Mouse (Mus musculus) MEL (cell line): Measurements from ENCODE around the gene Ptgdr2.

Experiments used
- CHD2 ChIP-seq: IDR thresholded peaks from 2 replicates; pipeline ENCODE4 v1.6.1; 2011; ENCODE audit warnings: low read length, improper control_type of control experiment
- CTCF ChIP-seq, 3 experiments: IDR thresholded peaks in 2 of 3; conservative IDR thresholded peaks in 1 of 3; 2 replicates each; pipeline ENCODE4 v1.5.1; 2011 to 2012; ENCODE audit warnings: low read length in 3 of 3, low read depth in 2 of 3, mild to moderate bottlenecking in 2 of 3, improper control_type of control experiment in 1 of 3, inconsistent platforms in 1 of 3, mixed read lengths in 1 of 3, moderate library complexity in 1 of 3; ENCODE audit not compliant: control insufficient read depth in 1 of 3, insufficient read depth in 1 of 3, poor library complexity in 1 of 3, severe bottlenecking in 1 of 3
- GABPA ChIP-seq: IDR thresholded peaks from 2 replicates; pipeline ENCODE4 v1.6.1; 2012; ENCODE audit warnings: low read depth, mild to moderate bottlenecking, inconsistent platforms, low read length, improper control_type of control experiment, moderate library complexity
- GATA1 ChIP-seq: IDR thresholded peaks from 2 replicates; pipeline ENCODE4 v1.6.1; 2011; ENCODE audit warnings: low read depth, low read length, improper control_type of control experiment
- MYC ChIP-seq: IDR thresholded peaks from 2 replicates; pipeline ENCODE4 v1.6.1; 2011; ENCODE audit warnings: low read depth, mild to moderate bottlenecking, low read length, improper control_type of control experiment, moderate library complexity
- POLR2A ChIP-seq, 2 experiments: IDR thresholded peaks; 2 replicates each; pipeline ENCODE4 v1.6.1; 2011 to 2012; ENCODE audit warnings: low read length in 2 of 2, mild to moderate bottlenecking in 2 of 2, control low read depth in 1 of 2, improper control_type of control experiment in 1 of 2, low read depth in 1 of 2, moderate library complexity in 1 of 2; ENCODE audit not compliant: control insufficient read depth in 1 of 2, insufficient read depth in 1 of 2, poor library complexity in 1 of 2
- POLR2AphosphoS5 ChIP-seq: IDR thresholded peaks from 2 replicates; pipeline ENCODE4 v1.6.1; 2012; ENCODE audit warnings: low read depth, borderline replicate concordance, mild to moderate bottlenecking, inconsistent platforms, low read length, moderate library complexity, mixed read lengths
- TAL1 ChIP-seq: IDR thresholded peaks from 2 replicates; pipeline ENCODE4 v1.6.1; 2012; ENCODE audit warnings: mild to moderate bottlenecking, inconsistent platforms, low read length, moderate library complexity, mixed read lengths

GRCm38 (mm10) chr19:10924220-10924619 lies 12.7 kb upstream of the Ptgdr2 start:
- no peak for TF ChIP-seq CHD2
- no peak for TF ChIP-seq CTCF (IDR thresholded peaks at IDR 0.05 in 2 of 3, conservative IDR thresholded peaks at IDR 0.05 in 1 of 3; ENCODE audit: control insufficient read depth in 1 of 3, insufficient read depth in 1 of 3, low read depth in 2 of 3, low read length in 3 of 3, poor library complexity in 1 of 3, severe bottlenecking in 1 of 3)
- no peak for TF ChIP-seq POLR2A (IDR thresholded peaks at IDR 0.05; ENCODE audit: control insufficient read depth in 1 of 2, insufficient read depth in 1 of 2, low read depth in 1 of 2, low read length in 2 of 2, poor library complexity in 1 of 2)
- no peak for TF ChIP-seq GATA1
- TF ChIP-seq POLR2AphosphoS5, result no peak
- no peak for TF ChIP-seq MYC
- no peak for TF ChIP-seq GABPA
- no peak for TF ChIP-seq TAL1
